Mouse (Mus musculus): ENCODE data around the gene Ccdc34.

GRCm38 (mm10) chr2:110177879-110178278, 160.3 kb downstream of the Ccdc34 start:
- no peak for TF ChIP-seq CTCF (IDR thresholded peaks at IDR 0.05; ENCODE audit: control insufficient read depth, insufficient read depth, insufficient replicate concordance, low read depth, low read length)
- TF ChIP-seq POLR2A (IDR thresholded peaks at IDR 0.05; ENCODE audit: control insufficient read depth, low read depth, low read length), result no peak

Data from testis, adult 2 months (tissue).